Mouse (Mus musculus): Measurements from ENCODE around the gene Stk24.

GRCm38 (mm10) chr14:121261229-121261879 lies 118.5 kb downstream of the Stk24 start:
- TF ChIP-seq CTCF (IDR thresholded peaks at IDR 0.05) (no peak), EP300 (IDR thresholded peaks at IDR 0.05) (no peak)
